Mouse (Mus musculus): ENCODE results near the gene Sorl1. TPM values are rescaled to one million over a fixed set of nuclear protein-coding genes. Genes with fewer than 3 reads are reported as not detected.

Gene Sorl1
- polyA plus RNA-seq, 1 experiment from 2014 or later: 4.1 TPM

- Histone ChIP-seq H3K9me3 (ENCODE audit: control insufficient read depth, low read length) (no peaks in the 10 kb centered on the region), H3K27ac (replicated peaks; ENCODE audit: low read depth, low read length) (no peak overlapping the region), H3K36me3 (ENCODE audit: control insufficient read depth, insufficient read depth, low read length) (no peaks in the 10 kb centered on the region; the same call in 1 of the 2 replicates), H3K4me2 (ENCODE audit: low read depth, severe bottlenecking) (no peak overlapping the region), H3K4me1 (ENCODE audit: control insufficient read depth, insufficient read depth, low read length) (peaks cover 3% of the 10 kb centered on the region), H3K27me3 (ENCODE audit: control insufficient read depth, insufficient read depth, low read length) (no peaks in the 10 kb centered on the region), H3K9ac (ENCODE audit: low read length) (no peak overlapping the region), H3K4me3 (ENCODE audit: low read depth, low read length) (no peak overlapping the region)
- WGBS: 90% methylated on average over 5 of the region's 5 CpGs
- ATAC-seq (ENCODE audit: insufficient number of reproducible peaks, low FRiP score, low TSS enrichment, low read depth) (no peak), DNase-seq (ENCODE audit: low spot score) (no peak)
Observed at GRCm38 (mm10) chr9:42008501-42008900, 115.6 kb downstream of the Sorl1 start.

GRCm38 (mm10) chr9:42005101-42005500 lies 119.0 kb downstream of the Sorl1 start:
- Histone ChIP-seq H3K4me2 (ENCODE audit: low read depth, severe bottlenecking) (no peak overlapping the region), H3K9ac (ENCODE audit: low read length) (no peak overlapping the region), H3K4me3 (ENCODE audit: low read depth, low read length) (no peak overlapping the region), H3K27ac (replicated peaks; ENCODE audit: low read depth, low read length) (no peak overlapping the region), H3K36me3 (ENCODE audit: control insufficient read depth, insufficient read depth, low read length) (no peaks in the 10 kb centered on the region), H3K4me1 (ENCODE audit: control insufficient read depth, insufficient read depth, low read length) (peaks cover 4% of the 10 kb centered on the region), H3K9me3 (ENCODE audit: control insufficient read depth, low read length) (no peaks in the 10 kb centered on the region), H3K27me3 (ENCODE audit: control insufficient read depth, insufficient read depth, low read length) (no peaks in the 10 kb centered on the region; the same call in 1 of the 2 replicates)
- peak; percentile 58 for DNase-seq (ENCODE audit: low spot score)
- 0 out of 2 replicates have a peak, but pooled peaks have one; percentile 71 for ATAC-seq (ENCODE audit: insufficient number of reproducible peaks, low FRiP score, low TSS enrichment, low read depth)
- WGBS: 19% methylated on average over 8 of the region's 8 CpGs

GRCm38 (mm10) chr9:42004140-42004539 lies 120.0 kb downstream of the Sorl1 start:
- H3K4me1 ChIP-seq (ENCODE audit: control insufficient read depth, insufficient read depth, low read length): peaks cover 6% of the 10 kb centered on the region
- H3K9me3 ChIP-seq (ENCODE audit: control insufficient read depth, low read length): no peaks in the 10 kb centered on the region
- no peaks in the 10 kb centered on the region; the same call in 1 of the 2 replicates for H3K27me3 ChIP-seq (ENCODE audit: control insufficient read depth, insufficient read depth, low read length)
- H3K4me2 ChIP-seq (ENCODE audit: low read depth, severe bottlenecking): no peak overlapping the region
- no peak overlapping the region for H3K9ac ChIP-seq (ENCODE audit: low read length)
- no peak overlapping the region for H3K4me3 ChIP-seq (ENCODE audit: low read depth, low read length)
- no peak for DNase-seq (ENCODE audit: low spot score)
- WGBS: 92% methylated on average over 4 of the region's 4 CpGs
- H3K27ac ChIP-seq (replicated peaks; ENCODE audit: low read depth, low read length): no peak overlapping the region
- no peak for ATAC-seq (ENCODE audit: insufficient number of reproducible peaks, low FRiP score, low TSS enrichment, low read depth)
- no peaks in the 10 kb centered on the region for H3K36me3 ChIP-seq (ENCODE audit: control insufficient read depth, insufficient read depth, low read length)

GRCm38 (mm10) chr9:41999498-42000473 lies 124.3 kb downstream of the Sorl1 start:
- no peak for ATAC-seq (ENCODE audit: insufficient number of reproducible peaks, low FRiP score, low TSS enrichment, low read depth)
- 67% methylated on average over 12 of the region's 12 CpGs for WGBS

GRCm38 (mm10) chr9:41995278-41995677 lies 128.8 kb downstream of the Sorl1 start:
- Histone ChIP-seq H3K4me3 (ENCODE audit: low read depth, low read length) (no peak overlapping the region), H3K4me2 (ENCODE audit: low read depth, severe bottlenecking) (no peak overlapping the region), H3K27ac (replicated peaks; ENCODE audit: low read depth, low read length) (no peak overlapping the region), H3K9ac (ENCODE audit: low read length) (no peak overlapping the region), H3K36me3 (ENCODE audit: control insufficient read depth, insufficient read depth, low read length) (no peaks in the 10 kb centered on the region), H3K27me3 (ENCODE audit: control insufficient read depth, insufficient read depth, low read length) (no peaks in the 10 kb centered on the region), H3K9me3 (ENCODE audit: control insufficient read depth, low read length) (no peaks in the 10 kb centered on the region), H3K4me1 (ENCODE audit: control insufficient read depth, insufficient read depth, low read length) (peaks cover 2% of the 10 kb centered on the region; the same call in 1 of the 2 replicates)
- DNase-seq (ENCODE audit: low spot score) (no peak), ATAC-seq (ENCODE audit: insufficient number of reproducible peaks, low FRiP score, low TSS enrichment, low read depth) (no peak)
- WGBS: 83% methylated on average over 9 of the region's 9 CpGs

More at GRCm38 (mm10) chr9:41999498-42000473, 124.3 kb downstream of the Sorl1 start:
- Histone ChIP-seq H3K36me3 (ENCODE audit: control insufficient read depth, insufficient read depth, low read length) (no peaks in the 10 kb centered on the region), H3K27ac (replicated peaks; ENCODE audit: low read depth, low read length) (no peak overlapping the region), H3K9ac (ENCODE audit: low read length) (no peak overlapping the region), H3K4me3 (ENCODE audit: low read depth, low read length) (no peak overlapping the region), H3K27me3 (ENCODE audit: control insufficient read depth, insufficient read depth, low read length) (no peaks in the 10 kb centered on the region; the same call in 1 of the 2 replicates), H3K4me2 (ENCODE audit: low read depth, severe bottlenecking) (no peak overlapping the region), H3K9me3 (ENCODE audit: control insufficient read depth, low read length) (no peaks in the 10 kb centered on the region), H3K4me1 (ENCODE audit: control insufficient read depth, insufficient read depth, low read length) (peaks cover 4% of the 10 kb centered on the region)
- peak; percentile 65 for DNase-seq (ENCODE audit: low spot score)

- no peaks in the 10 kb centered on the region for H3K9me3 ChIP-seq (ENCODE audit: control insufficient read depth, low read length)
- H3K27ac ChIP-seq (replicated peaks; ENCODE audit: low read depth, low read length): no peak overlapping the region
- H3K4me3 ChIP-seq (ENCODE audit: low read depth, low read length): no peak overlapping the region
- no peaks in the 10 kb centered on the region for H3K4me1 ChIP-seq (ENCODE audit: control insufficient read depth, insufficient read depth, low read length)
- ATAC-seq (ENCODE audit: insufficient number of reproducible peaks, low FRiP score, low TSS enrichment, low read depth): no peak
- H3K9ac ChIP-seq (ENCODE audit: low read length): no peak overlapping the region
- H3K4me2 ChIP-seq (ENCODE audit: low read depth, severe bottlenecking): no peak overlapping the region
- no peak for DNase-seq (ENCODE audit: low spot score)
- H3K36me3 ChIP-seq (ENCODE audit: control insufficient read depth, insufficient read depth, low read length): no peaks in the 10 kb centered on the region
- H3K27me3 ChIP-seq (ENCODE audit: control insufficient read depth, insufficient read depth, low read length): no peaks in the 10 kb centered on the region
- 88% methylated on average over 5 of the region's 5 CpGs for WGBS
Observed at GRCm38 (mm10) chr9:41993821-41994220, 130.3 kb downstream of the Sorl1 start.

GRCm38 (mm10) chr9:41992841-41993240 lies 131.3 kb downstream of the Sorl1 start:
- H3K9ac ChIP-seq (ENCODE audit: low read length): no peak overlapping the region
- H3K27me3 ChIP-seq (ENCODE audit: control insufficient read depth, insufficient read depth, low read length): no peaks in the 10 kb centered on the region
- no peak overlapping the region for H3K27ac ChIP-seq (replicated peaks; ENCODE audit: low read depth, low read length)
- WGBS: 87% methylated on average over 5 of the region's 5 CpGs
- H3K4me2 ChIP-seq (ENCODE audit: low read depth, severe bottlenecking): no peak overlapping the region
- DNase-seq (ENCODE audit: low spot score): no peak
- H3K4me3 ChIP-seq (ENCODE audit: low read depth, low read length): no peak overlapping the region
- no peak for ATAC-seq (ENCODE audit: insufficient number of reproducible peaks, low FRiP score, low TSS enrichment, low read depth)
- H3K36me3 ChIP-seq (ENCODE audit: control insufficient read depth, insufficient read depth, low read length): no peaks in the 10 kb centered on the region
- no peaks in the 10 kb centered on the region for H3K4me1 ChIP-seq (ENCODE audit: control insufficient read depth, insufficient read depth, low read length)
- H3K9me3 ChIP-seq (ENCODE audit: control insufficient read depth, low read length): no peaks in the 10 kb centered on the region

- H3K4me1 ChIP-seq (ENCODE audit: control insufficient read depth, insufficient read depth, low read length): no peaks in the 10 kb centered on the region
- H3K36me3 ChIP-seq (ENCODE audit: control insufficient read depth, insufficient read depth, low read length): no peaks in the 10 kb centered on the region
- no peak overlapping the region for H3K4me2 ChIP-seq (ENCODE audit: low read depth, severe bottlenecking)
- no peak overlapping the region for H3K9ac ChIP-seq (ENCODE audit: low read length)
- no peak overlapping the region for H3K27ac ChIP-seq (replicated peaks; ENCODE audit: low read depth, low read length)
- ATAC-seq (ENCODE audit: insufficient number of reproducible peaks, low FRiP score, low TSS enrichment, low read depth) (no peak), DNase-seq (ENCODE audit: low spot score) (no peak)
- no peaks in the 10 kb centered on the region for H3K9me3 ChIP-seq (ENCODE audit: control insufficient read depth, low read length)
- H3K27me3 ChIP-seq (ENCODE audit: control insufficient read depth, insufficient read depth, low read length): no peaks in the 10 kb centered on the region
- 60% methylated on average over 5 of the region's 5 CpGs for WGBS
- no peak overlapping the region for H3K4me3 ChIP-seq (ENCODE audit: low read depth, low read length)
Observed at GRCm38 (mm10) chr9:41985636-41986035, 138.5 kb downstream of the Sorl1 start.

All from limb, embryonic 11.5 days (tissue).